Comparison of ENCODE assay signal across 9 mouse cellular contexts in genomic region chr5:125262578-125262977, GRCm38 (mm10).
DNase-seq lines count a peak whose midpoint lies in the region; TF ChIP-seq lines count a peak whose summit lies in the region.
"Had no signal": no experiment of that assay in that cellular context is flagged by ENCODE, and none has a peak within 500 bp of the region (broad histone marks: within the 10 kb centered on the region; RNA-seq: fewer than 3 reads in every experiment).

No protein-coding gene starts in this region.

- H3K9me3 ChIP-seq in heart, embryonic 10.5 days = no peaks in the 10 kb centered on the region
- no peaks in the 10 kb centered on the region for H3K9me3 ChIP-seq in hindbrain, embryonic 10.5 days

- H3K4me3 ChIP-seq in heart, embryonic 10.5 days = no peak overlapping the region
- no peak overlapping the region for H3K4me3 ChIP-seq in hindbrain, embryonic 10.5 days
- H3K4me3 ChIP-seq in cerebellum, adult 2 months (replicated peaks; ENCODE audit: insufficient read depth, low read depth, low read length) = no peak overlapping the region

- TF ChIP-seq CTCF in cerebellum, adult 2 months (IDR thresholded peaks at IDR 0.05; ENCODE audit: borderline replicate concordance, insufficient read depth, low read depth, low read length) = no peak

- DNase-seq in heart, embryonic 10.5 days (ENCODE audit: low spot score) = no peak
- DNase-seq in heart, adult 11 months = no peak
- peak; percentile 28 for DNase-seq in hindbrain, embryonic 10.5 days (ENCODE audit: low spot score)
- peak; percentile 91 for DNase-seq in left cerebral cortex, postnatal 4 days
- DNase-seq in right cerebral cortex, postnatal 10 days (ENCODE audit: low spot score in 2 of 2) = peak; percentile 83 to 90
- DNase-seq in embryo, embryonic 11 days = no peak
- DNase-seq in cerebellum, adult 2 months = no peak
- no peak for DNase-seq in embryo, embryonic 10 days (ENCODE audit: low spot score)
- DNase-seq: kidney, adult 18-20 months had no signal

- H3K36me3 ChIP-seq in heart, embryonic 10.5 days = no peaks in the 10 kb centered on the region
- no peaks in the 10 kb centered on the region for H3K36me3 ChIP-seq in hindbrain, embryonic 10.5 days

- peaks cover 25% of the 10 kb centered on the region; the same call in 1 of the 2 replicates for H3K27me3 ChIP-seq in heart, embryonic 10.5 days (ENCODE audit: insufficient read depth, poor library complexity, severe bottlenecking)
- 0 out of 2 replicates have a peak, but pooled peaks cover 3% of the 10 kb centered on the region for H3K27me3 ChIP-seq in hindbrain, embryonic 10.5 days (ENCODE audit: insufficient read depth, poor library complexity, severe bottlenecking)
- no peaks in the 10 kb centered on the region for H3K27me3 ChIP-seq in cerebellum, adult 2 months (ENCODE audit: control insufficient read depth, insufficient read depth, low read length)

- peaks cover 41% of the 10 kb centered on the region for H3K4me1 ChIP-seq in heart, embryonic 10.5 days
- H3K4me1 ChIP-seq in hindbrain, embryonic 10.5 days (replicated peaks) = peaks cover 64% of the 10 kb centered on the region
- H3K4me1 ChIP-seq in cerebellum, adult 2 months (ENCODE audit: control insufficient read depth, insufficient read depth, low read length) = peaks cover 9% of the 10 kb centered on the region; the same call in 1 of the 2 replicates

- no peak for TF ChIP-seq POLR2A in cerebellum, adult 2 months (IDR thresholded peaks at IDR 0.05; ENCODE audit: borderline replicate concordance, insufficient read depth, low read length)

- intact Hi-C loops in left cerebral cortex, postnatal 4 days (cut with DNase I) = loop anchor here (10.0 kb wide), 3 partner anchors 108 to 208 kb away; no protein-coding TSS in a partner anchor

- 49% methylated on average over 7 of the region's 7 CpGs for WGBS in heart, embryonic 10.5 days
- 66% methylated on average over 7 of the region's 7 CpGs for WGBS in hindbrain, embryonic 10.5 days
- WGBS in cerebellum, adult 2 months = 47% methylated on average over 7 of the region's 7 CpGs

- H3K27ac ChIP-seq in heart, embryonic 10.5 days = 0 out of 2 replicates have a peak overlapping the region, but pooled peaks have one; percentile 2
- peak overlapping the region; percentile 62 for H3K27ac ChIP-seq in hindbrain, embryonic 10.5 days
- no peak overlapping the region for H3K27ac ChIP-seq in cerebellum, adult 2 months (ENCODE audit: insufficient read depth, low read length)

Comparison
In these comparisons a context has a peak if more than half of its experiments do, and no peak if none do; other contexts are left out.
1. DNase-seq: peak in hindbrain, embryonic 10.5 days (single experiment), left cerebral cortex, postnatal 4 days (single experiment) and right cerebral cortex, postnatal 10 days (2 of 2); none in heart, embryonic 10.5 days (single experiment), heart, adult 11 months (single experiment), embryo, embryonic 11 days (single experiment), cerebellum, adult 2 months (0 of 2) and embryo, embryonic 10 days (single experiment).